Mouse (Mus musculus): Measurements from ENCODE around the gene Efcab6. TPM values are rescaled to one million over a fixed set of nuclear protein-coding genes. Genes with fewer than 3 reads are reported as not detected.
A peak's percentile ranks its signal among the peaks of the same experiment; 100 is the strongest.
"Not testable (repeated sequence)": the region's sequence is repeated elsewhere in the genome, so short reads cannot be mapped to it uniquely, and the experiment has no call there.

The Efcab6 gene
- polyA plus RNA-seq (2014; fragmentation: Nextera tagmentation; extraction: Ambion mirVana): 0.42 and 1.3 TPM in 2 replicates

DNA sequence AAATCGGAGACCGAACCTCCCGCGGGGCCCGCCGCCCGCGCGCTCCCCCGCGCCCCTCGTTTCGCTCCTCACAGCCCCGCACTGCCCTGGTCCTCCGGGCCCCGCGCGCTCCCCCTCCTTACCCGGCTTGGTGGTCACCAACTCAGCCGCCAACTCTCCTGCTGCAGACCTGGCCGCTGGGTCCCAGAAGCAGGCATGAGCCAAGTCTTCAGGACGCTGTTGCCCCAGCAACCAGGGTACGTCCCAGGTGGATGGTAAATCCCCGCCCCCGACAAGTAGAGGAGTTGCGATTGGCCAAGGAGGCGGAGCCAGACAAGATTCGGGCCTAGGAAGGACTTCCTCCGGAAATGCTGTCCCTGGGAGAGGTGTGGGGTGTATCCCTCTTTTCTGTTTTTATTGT is at the start of gene Efcab6:
Gene Efcab6 (minus strand): TSS at position 240 of the 400 bp plus-strand sequence.
- Histone ChIP-seq H3K27ac (replicated peaks; ENCODE audit: low read depth, low read length) (no peak within 1 kb of the TSS), H3K36me3 (ENCODE audit: control insufficient read depth, insufficient read depth, low read length) (no peaks in the 10 kb centered on the region), H3K4me2 (ENCODE audit: low read depth, low read length) (peak within 1 kb of the TSS; percentile 54), H3K4me3 (ENCODE audit: low read depth, low read length) (peak within 1 kb of the TSS; percentile 33), H3K9me3 (ENCODE audit: control insufficient read depth, low read length) (peaks cover 5% of the 10 kb centered on the region; the same call in 1 of the 2 replicates), H3K27me3 (replicated peaks; ENCODE audit: control insufficient read depth, insufficient read depth, low read length) (peaks cover 29% of the 10 kb centered on the region), H3K4me1 (ENCODE audit: control insufficient read depth, insufficient read depth, low read length) (peaks cover 4% of the 10 kb centered on the region), H3K9ac (ENCODE audit: low read depth, low read length) (no peak within 1 kb of the TSS)
- ATAC-seq (ENCODE audit: low read depth): peak; percentile 77
- DNase-seq (ENCODE audit: low spot score): peak; percentile 64
- WGBS: 2% methylated on average over 20 of the region's 29 CpGs

- no peaks in the 10 kb centered on the region for H3K4me1 ChIP-seq (ENCODE audit: control insufficient read depth, insufficient read depth, low read length)
- no peaks in the 10 kb centered on the region for H3K9me3 ChIP-seq (ENCODE audit: control insufficient read depth, low read length)
- DNase-seq (ENCODE audit: low spot score) (no peak), ATAC-seq (ENCODE audit: low read depth) (no peak)
- 71% methylated on average over 6 of the region's 6 CpGs for WGBS
- H3K4me3 ChIP-seq (ENCODE audit: low read depth, low read length): no peak overlapping the region
- H3K27ac ChIP-seq (replicated peaks; ENCODE audit: low read depth, low read length): no peak overlapping the region
- no peaks in the 10 kb centered on the region for H3K27me3 ChIP-seq (replicated peaks; ENCODE audit: control insufficient read depth, insufficient read depth, low read length)
- H3K36me3 ChIP-seq (ENCODE audit: control insufficient read depth, insufficient read depth, low read length): no peaks in the 10 kb centered on the region
- H3K4me2 ChIP-seq (ENCODE audit: low read depth, low read length): no peak overlapping the region
- no peak overlapping the region for H3K9ac ChIP-seq (ENCODE audit: low read depth, low read length)
Measured at GRCm38 (mm10) chr15:84113873-84114272, 48.7 kb upstream of the Efcab6 start.

GRCm38 (mm10) chr15:84108899-84109298 is 43.7 kb upstream of the Efcab6 start:
- Histone ChIP-seq H3K36me3 (ENCODE audit: control insufficient read depth, insufficient read depth, low read length) (no peaks in the 10 kb centered on the region), H3K4me2 (ENCODE audit: low read depth, low read length) (no peak overlapping the region), H3K27me3 (replicated peaks; ENCODE audit: control insufficient read depth, insufficient read depth, low read length) (peaks cover 37% of the 10 kb centered on the region), H3K9ac (ENCODE audit: low read depth, low read length) (no peak overlapping the region), H3K4me3 (ENCODE audit: low read depth, low read length) (no peak overlapping the region), H3K4me1 (ENCODE audit: control insufficient read depth, insufficient read depth, low read length) (no peaks in the 10 kb centered on the region), H3K27ac (replicated peaks; ENCODE audit: low read depth, low read length) (no peak overlapping the region), H3K9me3 (ENCODE audit: control insufficient read depth, low read length) (no peaks in the 10 kb centered on the region)
- DNase-seq (ENCODE audit: low spot score) (peak; percentile 60), ATAC-seq (ENCODE audit: low read depth) (no peak)
- WGBS: 4% methylated on average over 13 of the region's 13 CpGs

- Histone ChIP-seq H3K36me3 (ENCODE audit: control insufficient read depth, insufficient read depth, low read length) (no peaks in the 10 kb centered on the region), H3K4me2 (ENCODE audit: low read depth, low read length) (peak overlapping the region; percentile 61), H3K9me3 (ENCODE audit: control insufficient read depth, low read length) (no peaks in the 10 kb centered on the region), H3K4me1 (ENCODE audit: control insufficient read depth, insufficient read depth, low read length) (no peaks in the 10 kb centered on the region), H3K27me3 (replicated peaks; ENCODE audit: control insufficient read depth, insufficient read depth, low read length) (peaks cover 37% of the 10 kb centered on the region), H3K27ac (replicated peaks; ENCODE audit: low read depth, low read length) (no peak overlapping the region), H3K9ac (ENCODE audit: low read depth, low read length) (peak overlapping the region; percentile 60; the same call in 1 of the 2 replicates), H3K4me3 (ENCODE audit: low read depth, low read length) (peak overlapping the region; percentile 41)
- DNase-seq (ENCODE audit: low spot score): no peak
- peak; percentile 42 for ATAC-seq (ENCODE audit: low read depth)
- 7% methylated on average over 11 of the region's 12 CpGs for WGBS
Measured at GRCm38 (mm10) chr15:84105924-84106500, 40.8 kb upstream of the Efcab6 start.

- Histone ChIP-seq H3K27me3 (replicated peaks; ENCODE audit: control insufficient read depth, insufficient read depth, low read length) (peaks cover 37% of the 10 kb centered on the region), H3K36me3 (ENCODE audit: control insufficient read depth, insufficient read depth, low read length) (no peaks in the 10 kb centered on the region), H3K4me1 (ENCODE audit: control insufficient read depth, insufficient read depth, low read length) (no peaks in the 10 kb centered on the region), H3K4me2 (ENCODE audit: low read depth, low read length) (peak within 1 kb of the TSS; percentile 61), H3K27ac (replicated peaks; ENCODE audit: low read depth, low read length) (no peak within 1 kb of the TSS), H3K9ac (ENCODE audit: low read depth, low read length) (peak within 1 kb of the TSS; percentile 60), H3K4me3 (ENCODE audit: low read depth, low read length) (peak within 1 kb of the TSS; percentile 41), H3K9me3 (ENCODE audit: control insufficient read depth, low read length) (no peaks in the 10 kb centered on the region)
- WGBS: 2% methylated on average over 35 of the region's 77 CpGs
- ATAC-seq (ENCODE audit: low read depth) (peak; percentile 58; the same call in 1 of the 2 replicates), DNase-seq (ENCODE audit: low spot score) (no peak)
Measured at GRCm38 (mm10) chr15:84105105-84105923, 40.1 kb upstream of the Efcab6 start, which contains the start of gene Sult4a1. TSS of gene Sult4a1 (minus strand) at chr15:84105754.

GRCm38 (mm10) chr15:84104626-84105025 is 39.4 kb upstream of the Efcab6 start:
- no peak overlapping the region for H3K9ac ChIP-seq (ENCODE audit: low read depth, low read length)
- no peaks in the 10 kb centered on the region for H3K36me3 ChIP-seq (ENCODE audit: control insufficient read depth, insufficient read depth, low read length)
- H3K27ac ChIP-seq (replicated peaks; ENCODE audit: low read depth, low read length): no peak overlapping the region
- peak overlapping the region; percentile 41; the same call in 1 of the 2 replicates for H3K4me3 ChIP-seq (ENCODE audit: low read depth, low read length)
- DNase-seq (ENCODE audit: low spot score): no peak
- no peak for ATAC-seq (ENCODE audit: low read depth)
- WGBS: 78% methylated on average over 7 of the region's 7 CpGs
- peaks cover 37% of the 10 kb centered on the region for H3K27me3 ChIP-seq (replicated peaks; ENCODE audit: control insufficient read depth, insufficient read depth, low read length)
- H3K4me1 ChIP-seq (ENCODE audit: control insufficient read depth, insufficient read depth, low read length): no peaks in the 10 kb centered on the region
- H3K9me3 ChIP-seq (ENCODE audit: control insufficient read depth, low read length): no peaks in the 10 kb centered on the region
- H3K4me2 ChIP-seq (ENCODE audit: low read depth, low read length): peak overlapping the region; percentile 61

DNA sequence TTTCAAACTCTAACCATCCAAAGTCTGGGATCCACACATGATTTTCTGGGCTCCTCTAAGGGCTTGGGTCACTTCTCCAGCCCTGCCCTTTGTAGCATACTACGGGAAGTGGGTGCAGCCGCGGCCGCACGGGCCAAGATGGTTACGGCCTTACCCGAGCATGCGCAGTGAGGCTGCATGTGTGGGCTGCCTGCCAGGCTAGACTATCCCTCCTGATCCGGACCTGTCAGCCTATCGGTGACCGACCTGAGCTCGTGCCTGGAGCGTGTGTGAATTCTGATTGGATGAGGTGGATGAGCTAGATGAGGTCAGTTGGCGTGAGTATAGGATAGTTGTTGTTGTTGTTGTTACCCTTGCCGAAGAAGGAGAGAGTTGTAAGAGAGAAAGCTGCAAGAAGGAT is 32.4 kb upstream of the Efcab6 start:
- H3K4me2 ChIP-seq (ENCODE audit: low read depth, low read length); H3K4me1 ChIP-seq (ENCODE audit: control insufficient read depth, insufficient read depth, low read length); H3K9me3 ChIP-seq (ENCODE audit: control insufficient read depth, low read length); H3K27me3 ChIP-seq (replicated peaks; ENCODE audit: control insufficient read depth, insufficient read depth, low read length); ATAC-seq (ENCODE audit: low read depth); DNase-seq (ENCODE audit: low spot score); H3K36me3 ChIP-seq (ENCODE audit: control insufficient read depth, insufficient read depth, low read length); H3K27ac ChIP-seq (replicated peaks; ENCODE audit: low read depth, low read length); H3K4me3 ChIP-seq (ENCODE audit: low read depth, low read length); H3K9ac ChIP-seq (ENCODE audit: low read depth, low read length): not testable (repeated sequence)
- 85% methylated on average over 15 of the region's 15 CpGs for WGBS

GRCm38 (mm10) chr15:84096051-84096450 is 30.9 kb upstream of the Efcab6 start:
- no peak for DNase-seq (ENCODE audit: low spot score)

More at GRCm38 (mm10) chr15:84096051-84096450, 30.9 kb upstream of the Efcab6 start:
- WGBS: 88% methylated on average over 8 of the region's 8 CpGs
- H3K4me2 ChIP-seq (ENCODE audit: low read depth, low read length): no peak overlapping the region
- H3K27me3 ChIP-seq (replicated peaks; ENCODE audit: control insufficient read depth, insufficient read depth, low read length): no peaks in the 10 kb centered on the region
- H3K4me3 ChIP-seq (ENCODE audit: low read depth, low read length): no peak overlapping the region
- no peak for ATAC-seq (ENCODE audit: low read depth)
- H3K9me3 ChIP-seq (ENCODE audit: control insufficient read depth, low read length): no peaks in the 10 kb centered on the region
- no peaks in the 10 kb centered on the region for H3K36me3 ChIP-seq (ENCODE audit: control insufficient read depth, insufficient read depth, low read length)
- no peaks in the 10 kb centered on the region for H3K4me1 ChIP-seq (ENCODE audit: control insufficient read depth, insufficient read depth, low read length)
- no peak overlapping the region for H3K27ac ChIP-seq (replicated peaks; ENCODE audit: low read depth, low read length)
- H3K9ac ChIP-seq (ENCODE audit: low read depth, low read length): no peak overlapping the region
